Mouse (Mus musculus) large intestine, adult 2 months (tissue): Measurements from ENCODE around the gene Gpr88. TPM values are rescaled to one million over a fixed set of nuclear protein-coding genes. Genes with fewer than 3 reads are reported as not detected.

ENCODE experiments used
- DNase-seq: peaks from one replicate; pipeline ENCODE4 v3.0.0-alpha.2; 2012; ENCODE audit warnings: low read depth, low spot score
- WGBS: fragments of 180-500 bp; shearing (Covaris S2); methylation state at CpG from one replicate; pipeline ENCODE4 v1.1.7; 2018; 5-methylcytosine and 5-hydroxymethylcytosine counted together
- polyA plus RNA-seq: library from polyadenylated mRNA; depleted of rRNA; stranded (reverse); fragments of >200 nt; gene quantifications from 2 replicates; pipeline ENCODE4 v1.2.3, GENCODE M21; 2012; rRNA removed

The Gpr88 gene
- 0.07 and 0.15 TPM in 2 replicates for polyA plus RNA-seq

DNA sequence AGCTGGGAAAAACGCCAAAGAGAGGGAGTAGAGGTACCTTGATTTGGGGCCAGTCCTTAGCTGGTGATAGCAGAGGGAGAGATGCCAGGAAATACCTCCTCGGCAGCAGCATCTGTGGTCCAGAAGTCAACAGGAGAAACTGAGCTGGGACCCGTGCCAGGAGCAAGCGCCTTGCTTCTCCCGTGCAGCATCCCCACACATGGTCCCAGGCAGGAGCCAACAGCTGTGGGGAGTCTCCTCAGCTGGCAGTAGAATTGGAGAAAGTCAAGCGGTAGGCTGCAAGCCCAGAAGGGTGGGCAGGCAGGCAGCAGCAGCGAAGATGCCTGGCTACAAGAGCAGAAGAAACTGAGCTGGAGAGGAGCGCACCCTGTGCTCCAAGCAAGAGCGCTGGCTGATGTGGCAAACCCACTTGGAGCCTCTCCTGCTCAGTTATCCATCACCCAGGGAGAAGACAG is at the start of gene Gpr88:
Gene Gpr88, minus strand, starts transcription at position 427 of the 455 bp plus-strand sequence.
- no peak for DNase-seq
- WGBS = 7% methylated on average over 9 of the region's 9 CpGs

DNA sequence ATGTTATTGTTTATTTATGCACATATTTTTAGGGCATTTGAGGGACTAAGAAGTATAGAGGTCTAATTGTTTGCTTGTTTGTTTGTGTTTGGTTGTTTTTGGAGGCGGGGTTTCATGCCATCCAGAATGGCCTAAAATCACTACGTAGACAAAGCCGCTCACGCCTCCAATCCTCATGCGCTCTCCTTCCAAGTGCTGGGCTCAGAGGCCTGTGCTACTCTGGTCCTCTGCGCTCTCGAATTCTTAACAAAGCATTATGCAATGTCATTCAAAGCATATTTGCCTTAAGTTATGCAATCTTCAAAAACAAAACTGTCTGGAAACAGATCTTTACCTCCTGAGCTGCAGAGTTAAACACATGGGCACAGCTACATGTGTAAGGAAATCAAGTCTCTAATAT is 49.3 kb upstream of the Gpr88 start:
- 94% methylated on average over 7 of the region's 7 CpGs for WGBS

DNA sequence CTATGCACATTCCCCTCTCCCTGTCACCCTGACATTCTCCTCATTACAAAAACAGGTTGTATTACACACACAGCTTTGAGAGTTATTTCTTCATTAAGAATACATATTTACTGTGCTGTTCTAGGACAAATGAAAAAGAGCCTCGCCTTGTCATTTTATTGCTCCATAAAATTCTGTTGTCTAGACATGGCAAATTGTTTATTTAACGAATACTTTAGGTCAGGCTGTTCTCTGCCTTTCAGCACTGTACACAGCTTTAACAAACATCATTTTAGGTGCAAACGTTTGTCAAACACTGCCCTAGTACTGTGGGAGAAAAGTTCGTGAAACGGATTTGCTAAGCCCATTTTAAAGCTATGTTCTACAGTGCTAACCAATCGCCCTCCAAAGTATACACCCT is 48.5 kb upstream of the Gpr88 start:
- DNase-seq = no peak
- 20% methylated on average over 6 of the region's 6 CpGs for WGBS

More for the DNA sequence above, 49.3 kb upstream of the Gpr88 start:
- no peak for DNase-seq

DNA sequence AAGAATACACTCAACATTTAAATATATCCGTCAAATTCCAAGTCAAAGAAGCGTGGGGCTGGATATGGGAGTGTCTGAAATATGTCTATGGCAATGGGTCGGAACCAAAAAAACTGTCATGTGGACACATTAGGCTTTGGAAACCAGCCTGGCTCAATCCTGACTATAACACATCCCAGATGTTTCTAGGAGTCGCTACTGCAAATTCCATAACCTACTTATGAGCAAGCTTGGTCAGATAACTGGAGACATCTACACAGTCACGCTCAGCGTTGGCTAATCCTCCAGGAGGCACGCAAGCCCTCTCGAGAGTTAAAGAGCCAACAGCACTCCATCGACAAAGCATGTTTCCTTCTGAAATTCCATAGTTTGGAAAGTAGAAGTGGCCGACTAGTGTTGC is 45.4 kb upstream of the Gpr88 start:
- DNase-seq = no peak
- 84% methylated on average over 10 of the region's 10 CpGs for WGBS

DNA sequence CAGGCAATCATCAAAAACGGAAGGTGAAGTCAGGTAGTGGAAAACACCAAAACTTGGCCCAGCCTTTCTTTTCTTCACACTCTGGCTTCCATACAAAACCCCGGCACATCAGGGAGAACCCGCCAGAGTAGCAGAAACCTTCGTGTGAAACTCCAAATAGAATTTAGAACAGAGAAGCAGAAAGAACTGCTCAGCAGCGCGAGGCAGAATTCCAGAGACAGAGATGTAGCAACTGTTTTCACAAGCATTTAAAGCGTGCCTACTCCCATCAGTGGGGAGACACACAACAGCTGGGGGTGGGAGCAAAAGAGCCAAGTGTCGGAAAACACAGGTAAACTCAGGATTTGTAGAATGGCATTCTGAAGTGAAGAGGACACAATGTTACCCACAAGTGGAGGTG is 44.7 kb upstream of the Gpr88 start:
- WGBS = 81% methylated on average over 8 of the region's 8 CpGs
- DNase-seq = no peak

DNA sequence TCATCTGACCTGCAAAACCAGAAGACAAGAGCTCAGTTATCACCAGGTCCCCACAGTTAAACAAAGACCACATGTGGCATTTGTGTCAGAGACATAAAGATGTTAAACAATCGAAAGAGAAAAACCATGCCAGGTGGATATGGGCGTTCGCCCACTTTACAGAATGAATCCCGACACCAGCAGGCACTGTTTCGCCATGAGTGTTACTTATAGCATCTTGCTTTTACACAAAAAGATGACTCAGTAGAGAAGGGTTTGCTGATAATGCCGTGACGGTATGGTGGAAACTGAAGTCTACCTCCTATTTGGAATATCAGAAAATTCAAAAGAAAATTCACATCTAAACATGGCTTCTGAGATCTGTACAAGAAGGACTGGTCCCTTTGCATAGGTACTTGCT is 43.9 kb upstream of the Gpr88 start:
- 95% methylated on average over 7 of the region's 7 CpGs for WGBS
- no peak for DNase-seq

DNA sequence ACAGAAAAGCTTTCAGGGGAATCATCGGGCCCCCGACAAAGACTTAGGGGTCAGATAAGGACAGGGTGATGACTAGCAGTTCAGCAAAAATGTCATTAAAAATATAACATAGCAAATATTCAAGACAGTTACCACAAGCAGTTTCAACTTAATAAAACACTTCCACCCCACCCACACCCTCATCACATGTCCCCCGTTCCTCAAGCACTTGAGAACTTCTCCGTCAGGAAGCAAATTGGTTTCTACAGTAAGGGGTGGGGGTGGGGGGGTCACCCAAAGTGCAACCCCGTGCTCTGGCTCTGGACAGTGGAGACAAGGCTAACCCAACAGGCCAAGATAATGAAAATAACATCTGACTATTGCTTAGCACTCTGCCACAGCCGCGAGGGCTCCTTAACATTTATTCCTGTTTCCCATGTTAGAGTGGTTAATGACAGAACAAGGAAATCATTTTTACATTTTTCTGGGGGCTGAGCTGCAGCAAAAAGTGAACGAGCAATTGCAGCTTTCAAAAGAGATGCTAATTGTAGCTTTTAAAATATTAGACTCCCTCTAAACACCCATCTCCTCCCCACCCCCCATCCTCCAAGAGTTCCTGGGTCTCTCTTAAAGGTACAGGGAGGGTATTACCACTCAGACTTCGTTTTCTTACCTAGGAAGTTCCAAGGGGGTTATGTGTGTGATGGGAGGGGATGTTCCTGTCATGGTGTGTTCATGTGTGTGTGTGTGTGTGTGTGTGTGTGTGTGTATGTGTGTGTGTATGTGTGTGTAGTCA is 36.9 kb upstream of the Gpr88 start:
- no peak for DNase-seq
- WGBS = 82% methylated on average over 9 of the region's 9 CpGs

DNA sequence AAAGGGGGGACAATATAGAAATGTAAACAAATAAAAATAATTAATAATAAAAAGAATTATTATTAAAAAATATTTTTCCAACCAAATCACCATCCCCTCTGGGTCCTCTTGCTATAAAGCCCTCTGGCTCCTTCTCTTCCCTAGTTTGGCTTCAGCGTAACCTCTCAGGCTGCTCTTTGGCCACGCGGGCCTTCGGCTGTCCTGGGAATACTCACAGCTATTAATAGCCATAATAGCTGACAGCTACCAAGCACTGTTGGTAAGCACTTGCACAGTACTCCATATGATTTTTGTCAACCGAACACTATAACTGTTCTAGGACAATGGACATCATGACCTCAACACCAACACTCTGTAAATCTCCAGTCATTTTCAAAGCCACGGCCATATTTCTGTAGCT is 35.5 kb upstream of the Gpr88 start:
- DNase-seq = no peak
- 87% methylated on average over 6 of the region's 6 CpGs for WGBS

DNA sequence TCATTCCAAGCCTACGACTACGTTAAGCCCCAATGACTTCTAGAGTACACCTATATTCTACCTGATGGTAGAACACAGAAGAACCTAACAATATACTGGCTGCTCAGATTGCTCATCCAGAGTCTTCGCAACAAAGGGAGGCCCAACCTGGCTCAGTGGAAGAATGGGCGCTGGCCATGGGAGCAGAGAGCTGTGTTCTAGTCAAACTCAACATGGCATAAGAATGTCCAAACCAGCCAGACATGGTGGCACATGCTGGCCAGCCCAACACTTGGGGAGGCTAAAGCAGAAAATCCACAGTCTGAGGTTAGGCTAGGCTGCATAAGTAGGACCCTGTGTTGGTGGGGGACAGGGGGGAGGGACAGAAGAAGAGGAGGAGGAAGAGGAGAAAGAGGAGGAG is 31.4 kb upstream of the Gpr88 start:
- DNase-seq = no peak
- 97% methylated on average over 4 of the region's 4 CpGs for WGBS

DNA sequence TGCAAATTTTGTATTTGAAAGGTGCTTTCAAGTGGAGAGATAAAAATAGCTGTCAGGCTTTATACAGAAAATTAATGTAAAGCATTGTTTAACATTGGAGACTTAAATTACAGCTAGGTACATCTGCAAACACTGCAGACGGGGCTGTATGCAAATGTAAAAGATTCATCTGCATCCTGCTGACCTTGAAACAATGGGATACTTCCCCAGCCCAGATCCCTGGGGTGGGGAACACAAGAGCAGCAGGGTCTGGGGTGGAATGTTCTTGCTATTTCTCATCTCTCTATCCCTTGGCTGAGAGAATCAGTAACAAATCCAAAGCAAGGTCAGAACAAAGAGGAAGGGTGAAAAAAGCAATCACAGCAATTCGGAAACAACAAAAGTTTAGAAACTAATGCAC is 30.7 kb upstream of the Gpr88 start:
- no peak for DNase-seq
- WGBS = 68% methylated on average over 2 of the region's 2 CpGs

DNA sequence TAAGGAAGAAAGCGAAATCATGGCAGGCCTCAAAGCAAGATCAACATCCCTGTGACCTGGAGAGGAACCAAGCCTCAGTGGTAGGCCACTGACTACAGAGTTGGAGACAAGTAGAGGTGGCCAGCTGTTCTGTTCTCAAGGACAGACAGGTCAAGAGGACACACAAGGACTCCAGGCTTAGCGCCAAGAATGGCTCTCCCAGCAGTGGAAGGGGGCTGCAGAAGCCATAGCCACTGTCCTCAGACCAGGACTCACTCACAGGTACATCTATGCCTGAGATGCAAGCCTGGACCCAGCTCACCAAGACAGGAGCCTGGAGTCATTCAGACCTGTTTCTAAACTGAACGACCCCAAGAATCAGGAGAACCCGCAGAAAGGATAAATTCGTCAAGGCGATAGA is 28.4 kb upstream of the Gpr88 start:
- DNase-seq = no peak
- 94% methylated on average over 6 of the region's 6 CpGs for WGBS

DNA sequence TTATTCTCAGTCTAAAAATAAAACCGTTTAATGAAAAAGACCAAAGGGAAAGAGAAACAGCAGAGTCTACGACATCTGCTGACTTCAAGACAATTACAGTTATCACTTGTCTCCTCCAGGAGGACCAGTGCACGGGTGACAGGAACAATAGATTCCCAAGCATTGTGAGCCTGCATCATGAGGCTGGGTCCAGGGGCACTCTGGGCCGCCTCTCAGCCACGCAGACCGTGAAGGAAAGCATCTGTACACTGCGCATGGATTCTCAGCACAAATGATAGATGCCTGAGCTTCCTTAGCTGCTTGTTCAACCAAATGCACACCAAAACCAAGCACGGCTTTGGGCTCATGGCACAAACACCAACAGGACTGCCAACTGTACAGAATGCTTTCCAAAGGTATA is 23.8 kb upstream of the Gpr88 start:
- WGBS = 78% methylated on average over 8 of the region's 8 CpGs
- no peak for DNase-seq

DNA sequence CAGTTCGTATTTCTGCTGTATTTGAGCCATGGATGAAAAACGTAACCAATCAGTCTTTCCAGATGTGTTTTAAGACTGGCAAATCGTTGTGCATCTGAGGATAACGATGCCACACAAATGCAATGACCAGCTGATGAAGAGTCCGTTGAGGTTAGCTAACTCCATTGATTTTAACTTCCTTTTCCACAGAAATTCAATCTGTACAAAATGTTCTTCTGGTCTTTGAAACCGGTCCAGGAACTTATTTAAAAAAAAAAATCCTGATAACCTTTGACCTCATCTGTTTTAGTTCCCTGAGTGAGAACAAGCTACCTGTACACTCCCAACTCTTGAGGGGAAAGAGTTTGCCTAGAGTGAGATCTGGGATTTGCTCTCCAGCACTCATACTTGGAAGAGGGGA is 18.4 kb upstream of the Gpr88 start:
- 71% methylated on average over 6 of the region's 6 CpGs for WGBS
- DNase-seq = no peak

DNA sequence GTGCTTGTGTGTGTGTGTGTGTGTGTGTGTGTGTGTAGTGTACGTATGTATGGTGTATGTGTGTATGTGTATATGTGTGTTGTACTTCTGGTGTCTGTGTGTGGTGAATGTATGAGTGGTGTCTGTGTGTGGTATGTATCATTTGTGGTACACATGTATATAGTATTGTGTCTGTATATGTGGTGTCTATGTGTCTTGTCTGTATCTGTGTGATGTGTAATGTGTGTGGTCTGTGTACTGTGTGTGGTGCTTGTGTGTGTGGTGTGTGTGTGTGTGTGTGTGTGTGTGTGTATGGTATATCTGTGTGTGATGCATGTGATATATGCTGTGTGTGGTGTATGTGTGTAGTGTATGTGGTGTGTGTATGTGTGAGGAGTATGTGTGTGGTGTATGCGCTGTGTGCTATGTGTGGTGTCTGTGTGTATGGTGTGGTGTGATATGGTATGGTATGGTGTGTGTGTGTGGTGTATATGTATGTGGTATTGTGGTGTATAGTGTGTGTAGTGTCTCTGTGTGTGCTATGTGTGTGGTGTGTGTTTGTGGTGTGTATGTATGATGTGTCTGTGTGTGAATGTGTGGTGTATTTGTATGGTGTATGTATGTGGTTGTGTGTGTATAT is 13.8 kb upstream of the Gpr88 start:
- DNase-seq = no peak
- WGBS = 91% methylated on average over 2 of the region's 2 CpGs

DNA sequence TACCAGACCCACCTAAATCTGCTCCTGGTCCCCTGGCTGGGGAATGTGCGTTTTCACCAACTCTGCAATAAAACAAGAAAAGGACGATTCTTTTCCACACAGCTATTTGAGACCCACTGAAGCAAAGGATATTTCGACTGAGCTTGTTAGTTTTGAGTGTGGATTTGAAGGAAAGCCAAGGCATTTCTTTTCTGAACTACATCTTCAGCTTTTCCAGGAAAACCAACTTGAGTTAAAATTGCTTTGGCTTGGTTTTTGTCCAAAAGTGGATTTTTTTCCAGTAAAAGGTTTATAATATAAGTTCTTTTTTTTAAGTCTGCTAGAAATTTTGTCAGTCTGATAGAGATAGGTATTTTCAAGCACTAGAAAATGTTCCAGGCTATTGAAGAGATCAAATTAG is 13.1 kb upstream of the Gpr88 start:
- WGBS = 57% methylated on average over 3 of the region's 3 CpGs
- DNase-seq = no peak

DNA sequence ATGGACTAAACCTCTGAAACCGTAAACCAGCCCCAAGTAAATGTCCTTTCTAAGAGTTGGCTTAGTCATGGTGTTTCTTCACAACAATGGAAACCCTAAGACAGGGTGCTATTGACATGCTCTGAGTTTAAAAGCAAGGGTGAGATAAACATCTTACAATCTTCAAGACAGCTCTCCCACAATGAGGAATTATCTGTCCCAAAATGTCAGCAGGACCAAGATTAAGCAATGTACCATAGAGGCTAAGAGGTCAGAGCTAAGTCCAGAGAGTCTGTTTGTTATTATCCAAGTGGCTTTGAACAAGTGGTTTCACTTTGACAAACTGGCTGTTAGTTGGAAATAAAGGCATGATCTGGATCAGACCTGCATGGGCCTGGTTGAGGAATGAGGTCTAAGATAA is 10.7 kb upstream of the Gpr88 start:
- 91% methylated on average over 1 of the region's 1 CpGs for WGBS
- no peak for DNase-seq

DNA sequence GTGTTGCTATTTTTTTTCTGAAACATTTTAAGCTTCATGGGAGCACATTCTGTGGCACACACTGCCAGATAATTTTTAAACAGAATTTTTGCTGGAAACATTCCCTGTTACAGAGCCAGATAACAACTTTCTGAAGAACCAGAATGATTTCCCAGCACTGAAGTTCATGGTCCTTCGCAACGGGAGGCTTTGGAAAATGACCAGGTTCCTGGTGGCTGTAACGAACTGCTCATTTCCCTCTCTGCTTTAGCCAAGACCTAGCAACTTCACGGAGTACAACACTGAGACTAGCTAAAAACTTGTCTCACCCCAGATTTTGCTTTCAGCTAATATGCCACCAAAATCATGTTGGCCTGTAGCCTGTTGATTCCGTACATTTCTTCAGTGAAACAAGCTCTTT is 9.8 kb upstream of the Gpr88 start:
- DNase-seq = no peak
- 86% methylated on average over 5 of the region's 5 CpGs for WGBS

DNA sequence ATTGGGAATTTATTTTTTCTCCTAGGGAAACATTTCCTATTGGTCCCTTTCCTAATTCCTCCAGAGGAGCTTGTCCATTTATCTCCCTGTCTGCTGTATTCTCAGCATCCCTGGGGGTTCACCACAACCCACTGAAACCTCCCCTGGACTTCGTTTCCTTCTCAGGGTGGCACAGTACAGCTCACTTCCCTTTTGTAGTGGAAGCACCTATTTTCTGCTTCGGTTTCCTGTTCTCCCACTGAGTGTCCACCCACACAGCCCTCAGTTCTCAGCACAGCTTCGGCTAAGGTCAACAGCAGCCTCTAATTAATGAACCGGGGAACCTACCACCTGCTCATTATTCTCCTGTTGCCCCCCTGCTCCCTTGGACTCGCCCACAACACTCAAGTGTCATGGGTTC is 2.8 kb upstream of the Gpr88 start:
- WGBS = 58% methylated on average over 5 of the region's 5 CpGs
- no peak for DNase-seq

DNA sequence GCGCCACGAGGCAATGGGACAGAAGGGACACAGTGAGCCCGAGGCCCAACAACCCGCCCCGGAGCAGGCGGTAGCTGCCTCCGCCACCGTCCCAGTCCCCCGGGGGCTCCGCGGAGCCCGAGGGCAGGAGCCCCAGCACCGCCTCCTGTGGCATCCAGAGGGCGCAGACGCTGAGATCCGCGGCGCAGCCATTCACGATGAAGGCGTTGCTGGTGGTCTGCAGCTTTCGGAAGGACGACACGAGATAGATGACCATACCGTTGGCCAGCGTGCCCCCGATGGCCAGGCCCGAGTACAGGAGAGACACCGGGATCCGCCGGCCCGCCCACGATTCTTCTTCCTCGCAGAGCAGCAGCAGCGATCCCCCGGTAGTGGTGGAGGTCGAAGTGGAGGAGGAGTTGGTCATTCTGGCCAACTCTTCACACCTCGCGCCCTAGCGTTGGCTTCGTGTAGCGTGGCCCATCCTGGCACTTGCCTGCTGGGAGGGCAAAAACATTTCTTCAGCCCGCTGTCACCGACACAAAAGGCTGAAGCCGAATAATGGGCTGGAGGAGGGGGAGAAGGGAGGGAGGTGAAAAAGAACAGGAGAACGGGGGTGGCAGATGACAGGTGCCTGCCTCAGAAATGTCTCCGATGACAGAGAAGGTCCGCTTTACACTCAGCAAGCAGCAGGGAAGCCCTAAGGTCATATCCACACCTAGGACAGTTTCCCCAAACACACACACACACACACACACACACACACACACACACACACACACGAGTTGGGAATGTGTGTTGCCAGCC is 855 bp downstream of the Gpr88 start:
- 2% methylated on average over 48 of the region's 48 CpGs for WGBS
- no peak for DNase-seq

DNA sequence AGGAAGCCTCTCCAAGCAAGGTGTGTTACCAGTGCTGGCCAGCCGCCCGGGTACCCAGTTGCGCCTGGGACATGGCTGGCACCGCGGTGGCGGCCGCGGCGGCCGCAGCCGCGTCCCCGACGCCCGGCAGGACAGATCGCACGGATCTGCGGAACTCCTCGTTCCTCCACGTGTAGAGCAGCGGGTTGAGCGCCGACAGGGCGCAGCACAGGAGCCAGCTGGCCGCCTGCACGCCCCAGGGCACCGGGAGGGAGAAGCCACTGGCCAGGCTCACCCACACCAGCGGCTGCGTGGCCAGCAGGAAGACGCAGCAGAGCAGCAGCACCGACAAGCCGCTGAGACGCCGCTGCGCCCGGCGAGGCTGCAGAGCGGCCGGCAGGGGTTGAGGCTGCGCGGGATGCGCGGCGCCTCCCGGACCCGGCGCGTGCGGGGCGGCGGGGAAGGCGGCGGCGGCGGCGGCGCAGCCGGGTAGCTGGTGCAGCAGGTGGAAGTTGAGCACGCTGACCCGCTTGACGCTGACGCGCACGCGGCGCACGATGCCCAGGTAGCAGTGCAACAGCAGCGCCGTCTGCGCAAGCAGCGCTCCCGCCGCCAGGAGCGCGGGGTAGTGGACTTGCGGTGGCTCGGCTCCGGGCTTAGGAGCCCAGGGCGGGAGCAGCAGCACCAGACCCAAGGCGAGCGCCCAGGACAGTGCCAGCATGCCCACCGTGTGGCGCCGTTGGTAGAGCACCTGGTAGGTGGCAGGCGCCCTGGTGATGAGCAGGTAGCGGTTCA is 1.6 kb downstream of the Gpr88 start:
- DNase-seq = no peak

More for the DNA sequence above, 1.6 kb downstream of the Gpr88 start:
- WGBS = under 1% methylated on average over 86 of the region's 86 CpGs
